Mouse (Mus musculus): ENCODE measurements at regions not wholly inside any gene's neighbourhood (a gene's known extent, or its start where the extent isn't known, plus 50 kb on each side); places are given as distances from the start of the nearest gene placed in this dataset.

GRCm38 (mm10) chr15:61304546-61304945 is 381.7 kb upstream of the A1bg start:
- DNase-seq (ENCODE audit: low spot score in 2 of 2) = no peak

- no peak for DNase-seq (ENCODE audit: low spot score in 2 of 2)
Observed at GRCm38 (mm10) chr15:61299796-61300195, 377.0 kb upstream of the A1bg start.

GRCm38 (mm10) chr15:61297447-61298208 is 374.8 kb upstream of the A1bg start:
- DNase-seq (ENCODE audit: low spot score in 2 of 2) = no peak

- DNase-seq (ENCODE audit: low spot score in 2 of 2) = no peak
Observed at GRCm38 (mm10) chr15:61294616-61295015, 371.8 kb upstream of the A1bg start.

- DNase-seq (ENCODE audit: low spot score in 2 of 2) = no peak
Observed at GRCm38 (mm10) chr15:61294131-61294530, 371.3 kb upstream of the A1bg start.

GRCm38 (mm10) chr15:61268766-61269165 is 346.0 kb upstream of the A1bg start:
- DNase-seq (ENCODE audit: low spot score in 2 of 2) = no peak

- DNase-seq (ENCODE audit: low spot score in 2 of 2) = no peak
Observed at GRCm38 (mm10) chr15:61259047-61259446, 336.2 kb upstream of the A1bg start.

- DNase-seq (ENCODE audit: low spot score in 2 of 2) = no peak
Observed at GRCm38 (mm10) chr15:61244511-61244910, 321.7 kb upstream of the A1bg start.

GRCm38 (mm10) chr15:61242161-61242681 is 319.4 kb upstream of the A1bg start:
- DNase-seq (ENCODE audit: low spot score in 2 of 2) = no peak

GRCm38 (mm10) chr15:61241741-61242140 is 318.9 kb upstream of the A1bg start:
- no peak for DNase-seq (ENCODE audit: low spot score in 2 of 2)

GRCm38 (mm10) chr15:61240344-61240743 is 317.5 kb upstream of the A1bg start:
- DNase-seq (ENCODE audit: low spot score in 2 of 2) = no peak

GRCm38 (mm10) chr15:61239414-61239813 is 316.6 kb upstream of the A1bg start:
- no peak for DNase-seq (ENCODE audit: low spot score in 2 of 2)

GRCm38 (mm10) chr15:61238996-61239395 is 316.2 kb upstream of the A1bg start:
- no peak for DNase-seq (ENCODE audit: low spot score in 2 of 2)

- no peak for DNase-seq (ENCODE audit: low spot score in 2 of 2)
Observed at GRCm38 (mm10) chr15:61229579-61229978, 306.8 kb upstream of the A1bg start.

GRCm38 (mm10) chr15:61222923-61223322 is 300.1 kb upstream of the A1bg start:
- no peak for DNase-seq (ENCODE audit: low spot score in 2 of 2)

- no peak for DNase-seq (ENCODE audit: low spot score in 2 of 2)
Observed at GRCm38 (mm10) chr15:61210161-61210560, 287.3 kb upstream of the A1bg start.

GRCm38 (mm10) chr15:61189981-61190380 is 267.2 kb upstream of the A1bg start:
- no peak for DNase-seq (ENCODE audit: low spot score in 2 of 2)

GRCm38 (mm10) chr15:61189481-61189880 is 266.7 kb upstream of the A1bg start:
- peak in 1 of 2 experiments; percentile 1 for DNase-seq (ENCODE audit: low spot score in 2 of 2)

- DNase-seq (ENCODE audit: low spot score in 2 of 2) = no peak
Observed at GRCm38 (mm10) chr15:61184597-61184963, 261.8 kb upstream of the A1bg start.

GRCm38 (mm10) chr15:61183751-61184596 is 261.2 kb upstream of the A1bg start:
- no peak for DNase-seq (ENCODE audit: low spot score in 2 of 2)

- DNase-seq (ENCODE audit: low spot score in 2 of 2) = no peak
Observed at GRCm38 (mm10) chr15:61183291-61183690, 260.5 kb upstream of the A1bg start.

GRCm38 (mm10) chr15:61168842-61169416 is 246.1 kb upstream of the A1bg start:
- DNase-seq (ENCODE audit: low spot score in 2 of 2) = no peak
